Mouse (Mus musculus) Muller cell, postnatal 12 days (primary cell): ENCODE data around the gene Rnf150.
A peak's percentile ranks its signal among the peaks of the same experiment; 100 is the strongest.

Experiments used
- DNase-seq: peaks from one replicate; pipeline ENCODE4 v3.0.0-alpha.2; 2015; ENCODE audit errors: inconsistent ontology term

The Rnf150 gene

GRCm38 (mm10) chr8:82943223-82944006, 80.3 kb downstream of the Rnf150 start:
- peak; percentile 84 for DNase-seq

- no peak for DNase-seq
These were observed 82.7 kb downstream of the Rnf150 start for GRCm38 (mm10) chr8:82945867-82946266.

GRCm38 (mm10) chr8:82946658-82947057, 83.5 kb downstream of the Rnf150 start:
- DNase-seq = no peak

- DNase-seq = peak; percentile 34
These were observed 92.1 kb downstream of the Rnf150 start for GRCm38 (mm10) chr8:82955162-82955754.

GRCm38 (mm10) chr8:82959491-82959890, 96.3 kb downstream of the Rnf150 start:
- no peak for DNase-seq

GRCm38 (mm10) chr8:82959980-82960610, 96.9 kb downstream of the Rnf150 start:
- no peak for DNase-seq

- DNase-seq = no peak
These were observed 101.4 kb downstream of the Rnf150 start for GRCm38 (mm10) chr8:82964537-82964936.

GRCm38 (mm10) chr8:82967879-82968678, 104.9 kb downstream of the Rnf150 start:
- DNase-seq = peak; percentile 62

GRCm38 (mm10) chr8:82969967-82970366, 106.8 kb downstream of the Rnf150 start:
- DNase-seq = no peak

GRCm38 (mm10) chr8:82972812-82973211, 109.7 kb downstream of the Rnf150 start:
- no peak for DNase-seq

GRCm38 (mm10) chr8:82973331-82973730, 110.2 kb downstream of the Rnf150 start:
- DNase-seq = no peak

- no peak for DNase-seq
These were observed 118.2 kb downstream of the Rnf150 start for GRCm38 (mm10) chr8:82981244-82981855.

- peak; percentile 43 for DNase-seq
These were observed 119.7 kb downstream of the Rnf150 start for GRCm38 (mm10) chr8:82982873-82983272.

GRCm38 (mm10) chr8:82983301-82983700, 120.1 kb downstream of the Rnf150 start:
- no peak for DNase-seq

- DNase-seq = no peak
These were observed 128.9 kb downstream of the Rnf150 start for GRCm38 (mm10) chr8:82992093-82992492.

- no peak for DNase-seq
These were observed 132.7 kb downstream of the Rnf150 start for GRCm38 (mm10) chr8:82995727-82996438.

GRCm38 (mm10) chr8:82996843-82997242, 133.7 kb downstream of the Rnf150 start:
- no peak for DNase-seq

GRCm38 (mm10) chr8:82998778-82999177, 135.6 kb downstream of the Rnf150 start:
- DNase-seq = no peak

GRCm38 (mm10) chr8:83003187-83003586, 140.0 kb downstream of the Rnf150 start:
- DNase-seq = no peak

- no peak for DNase-seq
These were observed 146.3 kb downstream of the Rnf150 start for GRCm38 (mm10) chr8:83009481-83009880.

GRCm38 (mm10) chr8:83011286-83011685, 148.1 kb downstream of the Rnf150 start:
- no peak for DNase-seq
